Mouse (Mus musculus): ENCODE results near the gene Cbx8.

Gene Cbx8

GRCm38 (mm10) chr11:119047261-119048132 lies 6.7 kb upstream of the Cbx8 start:
- no peak for TF ChIP-seq GATA4 (IDR thresholded peaks at IDR 0.05; ENCODE audit: insufficient replicate concordance, low read length)

DNA sequence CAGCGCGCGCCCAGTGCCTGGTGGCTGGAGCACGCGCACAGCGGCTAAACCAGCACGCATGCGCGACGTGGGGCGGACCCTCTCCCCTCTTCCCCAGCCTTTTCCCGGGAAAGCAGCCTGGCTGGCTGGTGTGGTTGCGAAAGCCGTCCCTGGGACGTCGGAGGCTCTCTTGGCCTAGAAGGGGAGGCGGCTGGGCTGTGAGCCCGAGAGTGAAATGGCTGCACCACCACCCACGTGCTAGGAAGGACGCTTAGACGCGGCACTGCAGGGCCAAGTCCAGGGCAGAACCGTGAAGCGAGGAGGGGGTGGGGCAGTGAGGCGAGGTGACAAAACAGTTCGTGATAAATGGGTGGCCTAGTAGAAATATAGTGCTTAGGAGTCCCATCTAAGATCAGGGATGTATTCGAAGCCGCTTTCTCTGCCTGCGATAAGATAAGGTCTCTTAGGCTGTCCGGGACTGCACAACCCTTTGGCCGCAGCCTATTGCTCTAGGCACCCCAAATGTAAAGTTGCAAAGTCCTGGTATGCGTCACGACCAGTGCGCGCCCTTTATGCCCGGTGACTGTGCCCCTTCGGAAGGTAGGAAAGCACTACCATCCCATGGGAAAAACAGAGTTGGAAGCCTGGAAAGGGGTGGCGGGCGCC lies 6.0 kb upstream of the Cbx8 start:
- no peak for TF ChIP-seq GATA4 (IDR thresholded peaks at IDR 0.05; ENCODE audit: insufficient replicate concordance, low read length)

GRCm38 (mm10) chr11:119044551-119045337 lies 4.0 kb upstream of the Cbx8 start:
- no peak for TF ChIP-seq GATA4 (IDR thresholded peaks at IDR 0.05; ENCODE audit: insufficient replicate concordance, low read length)

DNA sequence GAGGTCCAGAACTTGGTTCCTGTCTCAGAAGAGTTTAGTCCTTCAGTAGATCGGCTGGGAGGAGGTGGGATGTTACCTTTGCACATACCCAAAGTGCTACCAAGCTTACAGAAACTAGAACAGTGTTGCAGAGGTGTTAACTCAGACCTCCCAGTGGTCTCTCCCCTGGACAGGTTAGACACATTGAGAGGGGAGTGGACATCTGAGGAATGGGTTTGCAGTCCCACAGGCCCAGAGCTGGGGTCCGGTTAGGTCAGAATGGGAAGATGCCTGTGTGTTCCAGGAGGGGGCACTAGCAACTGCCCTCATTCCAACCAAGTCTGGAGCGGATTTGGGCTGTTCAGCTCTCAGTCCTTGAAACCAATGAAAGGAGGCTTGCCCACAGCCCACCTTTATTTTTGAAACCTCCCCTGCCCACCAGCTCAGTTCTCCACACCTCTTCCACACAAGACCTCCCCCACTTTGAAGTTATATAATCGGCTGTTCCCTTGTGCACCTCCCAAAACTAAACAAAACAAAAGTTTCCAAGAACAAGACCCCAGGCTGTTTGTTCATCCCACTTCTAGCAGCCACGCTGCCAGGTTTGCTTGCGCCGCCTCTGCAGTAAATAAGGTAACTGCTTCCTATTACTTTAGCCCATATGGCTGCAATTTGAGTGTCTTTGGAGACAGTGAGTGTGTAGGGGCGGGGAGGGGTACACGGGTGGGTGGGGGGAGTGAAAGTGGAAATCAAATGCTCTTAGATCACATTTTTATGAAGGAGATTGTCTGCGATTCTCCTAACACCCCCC lies 3.2 kb upstream of the Cbx8 start:
- TF ChIP-seq GATA4 (IDR thresholded peaks at IDR 0.05; ENCODE audit: insufficient replicate concordance, low read length): no peak

DNA sequence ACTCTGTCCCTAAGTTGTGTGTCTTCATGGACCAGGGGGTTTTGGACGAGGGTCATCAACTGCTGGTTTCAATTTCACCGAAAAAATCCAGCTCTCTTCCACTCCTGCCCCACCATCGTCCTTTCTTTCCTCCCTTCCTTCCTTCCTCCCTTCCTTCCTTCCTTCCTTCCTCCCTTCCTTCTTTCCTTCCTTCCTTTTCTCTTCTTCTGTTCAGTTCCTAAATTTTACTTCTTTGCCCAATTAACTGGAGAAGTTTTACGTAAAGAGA lies 2.4 kb upstream of the Cbx8 start:
- TF ChIP-seq GATA4 (IDR thresholded peaks at IDR 0.05; ENCODE audit: insufficient replicate concordance, low read length): no peak

DNA sequence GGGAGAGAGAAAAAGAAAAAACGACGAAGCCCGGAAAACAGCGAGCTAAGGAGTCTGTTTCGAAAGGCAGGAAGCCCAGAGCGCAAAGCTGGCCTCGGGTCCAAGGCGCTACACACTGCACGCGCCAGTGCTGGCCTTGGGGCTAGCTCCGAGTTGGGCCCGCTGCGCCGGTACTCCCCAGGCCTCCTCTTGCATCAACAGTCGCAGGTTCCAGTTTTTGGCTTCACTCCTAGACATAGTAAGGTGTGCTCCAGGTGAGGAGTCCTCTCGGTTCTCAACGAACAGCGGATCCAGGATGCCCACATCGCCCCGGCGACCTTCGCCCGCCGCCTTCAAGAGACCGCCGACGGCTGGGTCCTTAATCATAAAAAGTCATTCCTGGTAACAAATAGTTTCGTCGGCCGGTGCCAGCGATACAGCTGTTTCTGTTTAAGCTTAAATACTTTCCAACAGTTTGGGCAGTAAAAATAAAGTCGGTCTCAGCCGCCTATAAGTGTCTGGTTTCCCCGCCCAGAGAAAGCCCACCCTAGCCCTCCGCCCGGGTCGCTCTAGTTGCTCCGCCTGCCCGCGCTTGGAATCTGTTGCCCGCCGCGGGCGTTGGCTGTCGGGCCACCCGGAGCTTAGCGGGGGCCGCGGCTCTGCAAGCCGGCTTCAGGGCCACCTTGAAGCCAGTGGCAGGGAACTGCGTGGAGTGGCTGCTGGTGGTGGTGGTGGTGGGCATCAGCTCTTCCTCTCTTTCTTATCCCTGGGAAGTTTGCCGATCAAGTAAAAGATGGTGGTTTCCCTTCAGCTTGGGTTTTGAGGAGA lies 1.9 kb upstream of the Cbx8 start:
- no peak for TF ChIP-seq GATA4 (IDR thresholded peaks at IDR 0.05; ENCODE audit: insufficient replicate concordance, low read length)

DNA sequence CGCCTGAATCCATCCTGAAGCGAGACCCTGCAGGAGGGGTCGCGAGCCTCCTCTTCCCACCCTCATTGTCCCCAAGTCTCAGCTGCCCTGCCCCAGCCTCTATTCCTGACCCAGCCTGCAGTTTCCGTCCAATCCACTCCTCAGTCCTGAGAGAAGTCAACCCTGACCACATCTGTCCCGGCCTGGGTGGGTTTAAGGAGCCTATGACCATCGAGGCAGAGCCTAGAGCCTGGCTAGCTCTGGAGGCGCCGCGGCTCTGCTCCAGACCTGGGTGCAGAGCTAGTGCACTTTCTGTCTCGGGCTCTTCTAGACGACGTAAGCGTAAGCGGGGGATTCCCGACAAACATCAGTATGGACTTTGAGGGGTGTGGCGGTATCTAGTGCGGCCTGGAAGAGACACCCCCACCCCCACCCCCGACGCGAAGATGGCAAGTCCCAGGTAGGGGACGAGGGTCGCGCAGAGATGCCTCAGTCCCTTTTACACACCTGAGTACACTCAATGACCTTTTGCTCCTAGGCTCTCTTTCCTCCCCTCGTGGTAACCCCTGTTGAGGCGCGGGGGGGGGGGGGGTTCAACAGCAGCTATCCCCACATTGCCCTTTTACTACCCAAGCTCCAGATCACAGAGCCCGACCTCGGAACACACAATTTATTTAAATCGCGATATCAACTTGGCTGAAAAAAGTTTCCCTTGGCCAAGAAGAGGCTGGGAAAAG lies 1.1 kb upstream of the Cbx8 start:
- no peak for TF ChIP-seq GATA4 (IDR thresholded peaks at IDR 0.05; ENCODE audit: insufficient replicate concordance, low read length)

GRCm38 (mm10) chr11:119041325-119041716 lies 552 bp upstream of the Cbx8 start:
- TF ChIP-seq GATA4 (IDR thresholded peaks at IDR 0.05; ENCODE audit: insufficient replicate concordance, low read length): peak; percentile 12; the same call in 1 of the 2 replicates

DNA sequence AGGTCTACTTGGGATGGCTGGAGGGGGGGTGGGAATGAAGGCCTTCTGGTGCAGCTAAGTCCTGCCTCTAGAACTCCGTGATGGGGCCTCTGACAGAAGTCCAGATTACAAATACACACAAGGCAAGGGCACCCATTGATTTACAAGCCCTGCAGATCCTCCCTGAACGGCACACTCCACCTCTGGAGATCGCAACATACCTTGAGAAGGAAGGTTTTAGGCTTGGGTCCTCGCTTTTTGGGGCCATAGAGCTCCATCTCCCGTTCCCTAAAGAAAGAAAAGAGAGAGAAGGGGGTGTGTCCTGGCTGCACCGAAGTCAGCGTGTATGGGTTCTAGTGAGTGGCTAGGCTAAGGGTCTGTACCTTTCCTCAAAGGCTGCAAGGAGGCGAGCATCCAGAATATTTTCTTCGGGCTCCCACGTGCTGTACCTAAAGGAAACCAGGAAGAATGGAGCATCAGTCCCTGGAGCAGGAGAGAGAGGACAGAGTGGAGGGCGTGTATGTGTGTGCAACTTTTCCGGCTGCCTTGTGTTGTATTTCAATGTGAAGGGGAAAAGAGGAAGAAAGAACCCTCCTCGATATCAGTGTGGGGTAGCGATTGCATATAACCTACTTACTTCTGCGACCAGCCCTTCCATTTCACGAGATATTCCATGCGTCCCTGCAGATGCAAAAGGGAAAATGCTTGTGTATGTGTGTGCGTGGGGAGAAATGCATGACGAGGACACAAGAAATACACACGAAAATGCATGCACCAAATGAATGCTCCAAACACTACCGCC lies 847 bp downstream of the Cbx8 start:
- no peak for TF ChIP-seq GATA4 (IDR thresholded peaks at IDR 0.05; ENCODE audit: insufficient replicate concordance, low read length)

GRCm38 (mm10) chr11:119038744-119039484 lies 1.9 kb downstream of the Cbx8 start:
- no peak for TF ChIP-seq GATA4 (IDR thresholded peaks at IDR 0.05; ENCODE audit: insufficient replicate concordance, low read length)

DNA sequence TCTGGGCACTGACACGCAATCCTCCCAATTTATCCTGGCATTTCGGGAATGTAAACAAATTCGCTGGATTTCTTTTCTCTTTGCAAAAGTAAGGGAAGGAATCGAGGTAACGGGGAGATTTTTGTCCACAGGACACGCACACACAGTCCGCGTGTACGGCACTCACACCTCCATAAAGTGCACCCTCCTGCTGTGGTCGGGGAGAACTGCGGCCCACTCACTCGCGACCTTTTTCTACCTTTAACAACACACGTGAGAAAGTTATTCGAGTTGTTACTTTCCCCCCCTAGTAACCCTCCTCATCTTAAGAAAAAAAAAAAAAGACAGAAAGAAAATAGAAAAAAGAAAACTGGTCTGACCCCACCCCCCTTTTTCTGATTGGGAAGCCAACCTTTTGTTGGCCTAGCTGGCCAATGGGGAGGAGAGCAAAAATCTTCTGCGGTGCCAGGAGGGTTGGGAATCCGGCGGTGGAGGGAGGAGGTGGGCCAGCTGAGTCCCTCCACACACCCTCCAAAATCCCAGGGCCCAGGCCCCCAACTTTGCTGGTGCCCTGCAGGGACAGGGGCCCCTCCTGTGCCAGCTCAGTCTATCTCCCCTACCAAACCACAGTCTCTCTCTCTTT lies 2.9 kb downstream of the Cbx8 start:
- TF ChIP-seq GATA4 (IDR thresholded peaks at IDR 0.05; ENCODE audit: insufficient replicate concordance, low read length): no peak
